Mouse (Mus musculus): ENCODE measurements around the gene D13Ertd608e.

DNA sequence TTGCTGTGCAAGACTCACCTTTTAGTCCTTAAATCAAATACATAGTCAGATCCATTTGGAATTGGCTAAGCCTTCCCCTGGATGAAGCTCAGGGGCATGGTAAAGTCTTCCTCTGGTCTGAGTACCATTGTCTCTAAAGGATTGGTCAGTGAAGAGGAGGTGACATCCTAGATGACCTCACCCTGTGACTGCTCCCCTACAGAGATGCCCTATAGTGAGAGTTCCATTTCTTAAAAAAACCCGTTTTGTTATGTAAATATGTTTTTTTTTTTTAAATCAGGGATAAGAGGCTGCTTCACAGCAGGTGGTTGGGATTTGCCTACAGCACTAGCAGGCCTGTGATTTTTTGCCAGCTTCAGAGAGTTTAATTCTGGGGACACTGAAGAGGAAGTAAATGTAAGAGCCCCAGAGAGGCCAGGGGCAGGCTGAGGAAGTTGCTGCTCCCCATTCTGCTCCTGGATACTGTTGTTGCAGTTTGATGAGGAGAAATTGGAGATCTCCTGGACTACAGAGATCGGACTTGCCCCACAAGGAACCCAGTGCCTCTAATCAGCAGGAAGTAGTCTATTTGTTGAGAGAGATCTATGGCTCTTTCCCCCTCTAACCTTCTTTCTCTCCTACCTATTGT, 18.1 kb upstream of the D13Ertd608e start:
- TF ChIP-seq EP300 (IDR thresholded peaks at IDR 0.05; ENCODE audit: low read length): no peak
- TF ChIP-seq SMC3 (IDR thresholded peaks at IDR 0.05; ENCODE audit: low read depth, low read length): no peak
- no peak for TF ChIP-seq CTCF (conservative IDR thresholded peaks at IDR 0.05 in 1 of 2, IDR thresholded peaks at IDR 0.05 in 1 of 2; ENCODE audit: low read depth in 2 of 2, low read length in 2 of 2)
- TF ChIP-seq HCFC1 (IDR thresholded peaks at IDR 0.05; ENCODE audit: low read depth, low read length): no peak
- TF ChIP-seq ZMIZ1 (IDR thresholded peaks at IDR 0.05; ENCODE audit: low read depth, low read length): no peak
- no peak for TF ChIP-seq NRF1 (IDR thresholded peaks at IDR 0.05; ENCODE audit: low read depth, low read length)
- TF ChIP-seq UBTF (IDR thresholded peaks at IDR 0.05; ENCODE audit: low read depth, low read length): no peak

Data from CH12.LX (cell line).